In the genomic region with DNA sequence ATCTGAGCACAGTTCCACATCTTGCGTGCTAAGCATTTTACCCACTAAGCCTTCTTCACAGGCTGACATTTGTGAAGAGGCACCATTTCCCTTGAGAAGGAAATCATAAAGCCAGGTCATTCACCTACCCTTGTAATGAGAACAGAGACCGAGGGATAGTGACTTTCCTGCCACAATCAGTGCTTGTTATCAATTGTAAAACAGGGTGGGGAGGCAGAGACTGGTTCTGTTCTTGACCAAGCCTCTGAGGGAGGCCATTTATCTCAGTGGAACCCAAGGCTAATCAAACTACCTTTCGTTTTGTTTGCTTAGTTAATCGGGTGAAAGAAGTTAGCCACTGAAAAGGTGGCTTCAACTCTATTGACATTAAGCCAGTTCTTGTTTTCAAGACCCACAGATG, we compare ENCODE assay signal across 27 mouse cellular contexts. TPM values are rescaled to one million over a fixed set of nuclear protein-coding genes. Genes with fewer than 3 reads are reported as not detected.
A peak's percentile ranks its signal among the peaks of the same experiment; 100 is the strongest.
DNase-seq lines count a peak whose midpoint lies in the region; ATAC-seq and TF ChIP-seq lines count a peak whose summit lies in the region.
"Had no signal": no experiment of that assay in that cellular context is flagged by ENCODE, and none has a peak within 500 bp of the region (broad histone marks: within the 10 kb centered on the region; RNA-seq: fewer than 3 reads in every experiment).

No protein-coding gene starts in this region.

- 61% methylated on average over 4 of the region's 4 CpGs for WGBS in intestine, embryonic 16.5 days
- WGBS in small intestine, adult 2 months = 22% methylated on average over 4 of the region's 4 CpGs
- whole genome bisulfite sequencing in stomach, embryonic 15.5 days = 60% methylated on average over 4 of the region's 4 CpGs
- WGBS in stomach, postnatal 0 days = 43% methylated on average over 4 of the region's 4 CpGs
- 86% methylated on average over 4 of the region's 4 CpGs for WGBS in forebrain, embryonic 14.5 days

- peak overlapping the region; percentile 24; the same call in 1 of the 2 replicates for H3K27ac ChIP-seq in intestine, embryonic 16.5 days (ENCODE audit: low read length)
- H3K27ac ChIP-seq in small intestine, adult 2 months (ENCODE audit: insufficient read depth, low read depth, low read length) = peak overlapping the region; percentile 70
- H3K27ac ChIP-seq in stomach, embryonic 15.5 days = peak overlapping the region; percentile 35; the same call in 1 of the 2 replicates
- H3K27ac ChIP-seq in stomach, postnatal 0 days (replicated peaks) = peak overlapping the region; percentile 81
- H3K27ac ChIP-seq in forebrain, embryonic 14.5 days (ENCODE audit: low read depth, low read length) = no peak overlapping the region
- H3K27ac ChIP-seq: embryonic facial prominence, embryonic 13.5 days; embryonic facial prominence, embryonic 15.5 days; forebrain, embryonic 10.5 days; forebrain, embryonic 12.5 days; forebrain, embryonic 15.5 days had no signal

- no peak for TF ChIP-seq CTCF in small intestine, adult 2 months (IDR thresholded peaks at IDR 0.05; ENCODE audit: extremely low read depth, insufficient read length, insufficient replicate concordance, low read depth, low read length)
- no peak for TF ChIP-seq CTCF in stomach, postnatal 0 days (IDR thresholded peaks at IDR 0.05; ENCODE audit: low read depth)

- H3K4me2 ChIP-seq in intestine, embryonic 16.5 days (ENCODE audit: low read depth, low read length) = no peak overlapping the region
- H3K4me2 ChIP-seq in stomach, embryonic 15.5 days = no peak overlapping the region
- H3K4me2 ChIP-seq in stomach, postnatal 0 days (replicated peaks; ENCODE audit: low read depth) = no peak overlapping the region
- H3K4me2 ChIP-seq in forebrain, embryonic 14.5 days (ENCODE audit: low read length) = no peak overlapping the region
- H3K4me2 ChIP-seq: embryonic facial prominence, embryonic 13.5 days; embryonic facial prominence, embryonic 15.5 days; forebrain, embryonic 12.5 days; forebrain, embryonic 15.5 days had no signal

- H3K4me1 ChIP-seq in intestine, embryonic 16.5 days (ENCODE audit: control insufficient read depth, insufficient read depth, low read length) = no peaks in the 10 kb centered on the region
- H3K4me1 ChIP-seq in small intestine, adult 2 months (ENCODE audit: control insufficient read depth, insufficient read depth, insufficient read length, low read length) = peaks cover 9% of the 10 kb centered on the region; the same call in 1 of the 2 replicates
- H3K4me1 ChIP-seq in stomach, embryonic 15.5 days = no peaks in the 10 kb centered on the region
- H3K4me1 ChIP-seq in stomach, postnatal 0 days (replicated peaks; ENCODE audit: control insufficient read depth, insufficient read depth) = 0 out of 2 replicates have a peak, but pooled peaks cover 2% of the 10 kb centered on the region
- H3K4me1 ChIP-seq in forebrain, embryonic 14.5 days (ENCODE audit: control insufficient read depth, insufficient read depth, low read length) = no peaks in the 10 kb centered on the region
- H3K4me1 ChIP-seq: embryonic facial prominence, embryonic 15.5 days; forebrain, embryonic 12.5 days; forebrain, embryonic 15.5 days had no signal

- DNase-seq in stomach, postnatal 0 days (ENCODE audit: low spot score) = peak; percentile 47
- no peak for DNase-seq in adrenal gland, adult (ENCODE audit: inconsistent age in 2 of 2, low spot score in 1 of 2)
- no peak for DNase-seq in MN1 (ENCODE audit: low spot score)
- DNase-seq in forebrain, embryonic 14.5 days (ENCODE audit: low spot score) = no peak
- DNase-seq: adrenal gland, adult 2 months; adrenal gland, postnatal 14 days; adrenal gland, postnatal 36 days; cerebellum, adult 11 months; cerebellum, adult 18-20 months; cerebellum, adult 8-10 months; cerebellum, adult 9-11 months; cerebellum, postnatal 14 days; cerebellum, postnatal 36 days; embryo, embryonic 11 days; forebrain, postnatal 0 days had no signal

- TF ChIP-seq EP300 in stomach, postnatal 0 days (optimal IDR thresholded peaks at IDR 0.05) = no peak

- H3K27me3 ChIP-seq in intestine, embryonic 16.5 days (replicated peaks; ENCODE audit: control insufficient read depth, insufficient read depth, low read length) = no peaks in the 10 kb centered on the region
- no peaks in the 10 kb centered on the region for H3K27me3 ChIP-seq in small intestine, adult 2 months (ENCODE audit: control insufficient read depth, insufficient read depth, low read length)
- no peaks in the 10 kb centered on the region for H3K27me3 ChIP-seq in stomach, embryonic 15.5 days (replicated peaks)
- no peaks in the 10 kb centered on the region for H3K27me3 ChIP-seq in stomach, postnatal 0 days (ENCODE audit: control insufficient read depth, insufficient read depth, low read length)
- no peaks in the 10 kb centered on the region for H3K27me3 ChIP-seq in forebrain, embryonic 14.5 days (replicated peaks; ENCODE audit: control insufficient read depth, insufficient read depth, low read length)
- H3K27me3 ChIP-seq: embryonic facial prominence, embryonic 13.5 days; embryonic facial prominence, embryonic 15.5 days; forebrain, embryonic 12.5 days; forebrain, embryonic 15.5 days had no signal

- ATAC-seq in intestine, embryonic 16.5 days = peak; percentile 94
- peak; percentile 87 for ATAC-seq in stomach, embryonic 15.5 days (ENCODE audit: insufficient read depth, low FRiP score, low read depth)
- peak; percentile 84 for ATAC-seq in stomach, postnatal 0 days (ENCODE audit: low FRiP score, low TSS enrichment)
- ATAC-seq in inflammation-experienced regulatory T-cells, adult 6 months = no peak
- ATAC-seq in forebrain, embryonic 14.5 days = no peak
- ATAC-seq: activated CD4-positive, CD25-positive, alpha-beta regulatory T cell, adult 4 months; forebrain, embryonic 15.5 days; forebrain, postnatal 0 days; Patski had no signal

- no peak for TF ChIP-seq POLR2A in small intestine, adult 2 months (IDR thresholded peaks at IDR 0.05; ENCODE audit: low read depth, low read length)

- H3K36me3 ChIP-seq in intestine, embryonic 16.5 days (ENCODE audit: control insufficient read depth, insufficient read depth, low read length) = no peaks in the 10 kb centered on the region
- H3K36me3 ChIP-seq in small intestine, adult 2 months (ENCODE audit: control insufficient read depth, insufficient read depth, low read length) = no peaks in the 10 kb centered on the region
- H3K36me3 ChIP-seq in stomach, embryonic 15.5 days = no peaks in the 10 kb centered on the region
- H3K36me3 ChIP-seq in stomach, postnatal 0 days (ENCODE audit: control insufficient read depth, insufficient read depth, low read length) = no peaks in the 10 kb centered on the region
- H3K36me3 ChIP-seq in forebrain, embryonic 14.5 days (ENCODE audit: control insufficient read depth, insufficient read depth, low read length) = no peaks in the 10 kb centered on the region
- H3K36me3 ChIP-seq: embryonic facial prominence, embryonic 13.5 days; embryonic facial prominence, embryonic 15.5 days; forebrain, embryonic 10.5 days; forebrain, embryonic 12.5 days; forebrain, embryonic 15.5 days had no signal

- H3K9ac ChIP-seq in intestine, embryonic 16.5 days (ENCODE audit: low read depth, low read length) = no peak overlapping the region
- no peak overlapping the region for H3K9ac ChIP-seq in stomach, embryonic 15.5 days
- no peak overlapping the region for H3K9ac ChIP-seq in stomach, postnatal 0 days (ENCODE audit: low read length)
- no peak overlapping the region for H3K9ac ChIP-seq in forebrain, embryonic 14.5 days (ENCODE audit: low read length)
- H3K9ac ChIP-seq: embryonic facial prominence, embryonic 13.5 days; embryonic facial prominence, embryonic 15.5 days; forebrain, embryonic 12.5 days; forebrain, embryonic 15.5 days; forebrain, postnatal 0 days had no signal

- no peaks in the 10 kb centered on the region for H3K9me3 ChIP-seq in intestine, embryonic 16.5 days (ENCODE audit: control insufficient read depth, low read length)
- H3K9me3 ChIP-seq in stomach, embryonic 15.5 days = no peaks in the 10 kb centered on the region
- H3K9me3 ChIP-seq in stomach, postnatal 0 days (ENCODE audit: control insufficient read depth, low read length) = no peaks in the 10 kb centered on the region
- H3K9me3 ChIP-seq in forebrain, embryonic 14.5 days (replicated peaks; ENCODE audit: control insufficient read depth, low read length) = no peaks in the 10 kb centered on the region
- H3K9me3 ChIP-seq: embryonic facial prominence, embryonic 13.5 days; embryonic facial prominence, embryonic 15.5 days; forebrain, embryonic 10.5 days; forebrain, embryonic 12.5 days; forebrain, embryonic 15.5 days had no signal

- H3K4me3 ChIP-seq in intestine, embryonic 16.5 days (ENCODE audit: low read length) = no peak overlapping the region
- no peak overlapping the region for H3K4me3 ChIP-seq in small intestine, adult 2 months (ENCODE audit: low read depth, low read length)
- no peak overlapping the region for H3K4me3 ChIP-seq in stomach, embryonic 15.5 days (replicated peaks)
- H3K4me3 ChIP-seq in stomach, postnatal 0 days (ENCODE audit: low read depth, low read length) = no peak overlapping the region
- no peak overlapping the region for H3K4me3 ChIP-seq in forebrain, embryonic 14.5 days (ENCODE audit: low read depth, low read length)
- H3K4me3 ChIP-seq: embryonic facial prominence, embryonic 13.5 days; embryonic facial prominence, embryonic 15.5 days; erythroblast, embryonic 14.5 days; forebrain, embryonic 10.5 days; forebrain, embryonic 12.5 days; forebrain, embryonic 15.5 days had no signal

RNA-seq across cellular contexts. Expression of a gene that starts 23.3 kb away (rescaled TPM):
- polyA plus RNA-seq in intestine, embryonic 16.5 days (2015; fragmentation: Nextera tagmentation; extraction: Ambion mirVana) = 0.50 and 0.51 TPM in 2 replicates
- 95.1 and 234 TPM in 2 replicates for polyA plus RNA-seq in small intestine, adult 2 months (2012; rRNA removed)
- polyA plus RNA-seq in stomach, embryonic 15.5 days (2015; fragmentation: Nextera tagmentation; extraction: Ambion mirVana) = 1.8 and 2.3 TPM in 2 replicates
- polyA plus RNA-seq in stomach, postnatal 0 days (2015; fragmentation: Nextera tagmentation; extraction: Ambion mirVana) = 13.9 and 14.2 TPM in 2 replicates
- polyA plus RNA-seq in inflammation-experienced regulatory T-cells, adult 6 months (2017; shearing (Covaris generic)) = not detected
- polyA plus RNA-seq in forebrain, embryonic 14.5 days (2014; fragmentation: Nextera tagmentation; extraction: Ambion mirVana) = 0.09 and 0.14 TPM in 2 replicates
- polyA plus RNA-seq: activated CD4-positive, CD25-positive, alpha-beta regulatory T cell, adult 4 months; erythroblast, embryonic 14.5 days; forebrain, embryonic 10.5 days had no signal

Comparison
In these comparisons a context has a peak if more than half of its experiments do, and no peak if none do; other contexts are left out.
1. ATAC-seq: peak in intestine, embryonic 16.5 days (single experiment), stomach, embryonic 15.5 days (single experiment) and stomach, postnatal 0 days (single experiment); none in inflammation-experienced regulatory T-cells, adult 6 months (single experiment) and forebrain, embryonic 14.5 days (single experiment).